Mouse (Mus musculus): ENCODE measurements around the gene Tfcp2l1.

DNA sequence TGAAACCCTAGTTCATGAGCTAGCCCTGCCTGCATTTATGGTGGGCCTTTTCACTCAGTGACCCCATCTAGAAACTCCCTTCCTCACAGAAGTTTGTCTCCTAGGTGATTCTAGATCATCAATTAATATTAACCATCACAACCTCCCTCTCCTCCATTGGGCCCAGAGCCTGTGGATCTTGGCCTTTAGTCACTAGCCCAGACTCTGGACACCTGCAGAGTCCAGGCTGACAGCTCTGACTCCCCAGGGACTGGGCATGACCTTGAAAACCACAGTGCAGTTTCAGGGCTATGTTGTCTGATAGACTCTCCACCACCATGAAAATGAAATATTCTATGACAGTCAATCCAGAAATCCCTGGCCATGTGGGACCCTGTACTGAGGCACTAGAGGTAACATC lies 39.8 kb downstream of the Tfcp2l1 start:
- TF ChIP-seq CTCF (conservative IDR thresholded peaks at IDR 0.05 in 1 of 2, IDR thresholded peaks at IDR 0.05 in 1 of 2; ENCODE audit: low read depth in 2 of 2, low read length in 2 of 2) (no peak), JUND (conservative IDR thresholded peaks at IDR 0.05; ENCODE audit: low read depth, low read length) (no peak), MAFK (IDR thresholded peaks at IDR 0.05; ENCODE audit: insufficient replicate concordance, low read length) (no peak), TCF12 (IDR thresholded peaks at IDR 0.05; ENCODE audit: low read depth, low read length) (no peak), PAX5 (IDR thresholded peaks at IDR 0.05; ENCODE audit: low read length) (no peak), TBP (conservative IDR thresholded peaks at IDR 0.05; ENCODE audit: low read depth, low read length) (no peak), UBTF (IDR thresholded peaks at IDR 0.05; ENCODE audit: low read depth, low read length) (no peak), POLR2A (IDR thresholded peaks at IDR 0.05; ENCODE audit: low read depth, low read length) (no peak), SMC3 (IDR thresholded peaks at IDR 0.05; ENCODE audit: low read depth, low read length) (no peak), HCFC1 (IDR thresholded peaks at IDR 0.05; ENCODE audit: low read depth, low read length) (no peak), CHD2 (IDR thresholded peaks at IDR 0.05; ENCODE audit: low read length) (no peak), RAD21 (IDR thresholded peaks at IDR 0.05; ENCODE audit: low read depth, low read length) (no peak)

Measured in CH12.LX (cell line).